Mouse (Mus musculus) gastrocnemius, postnatal 4 days (tissue): ENCODE results near the gene S1pr1. TPM values are rescaled to one million over a fixed set of nuclear protein-coding genes. Genes with fewer than 3 reads are reported as not detected.

Experiments used
- DNase-seq, 2 experiments: peaks; one replicate each; pipeline ENCODE4 v3.0.0; 2021 to 2022; ENCODE audit warnings: low spot score in 2 of 2, mixed read lengths in 2 of 2
- long read RNA-seq, 2 experiments: library from polyadenylated mRNA; stranded (forward); transcript quantifications; one replicate each; pipeline ENCODE4 v2.0.0; 2021
- total RNA-seq, 2 experiments: library from RNA; stranded (reverse); gene quantifications; 2 replicates each; pipeline ENCODE4 v1.2.3; 2021

The S1pr1 gene
- total RNA-seq: 10 to 100 TPM; 25.4 to 26.6 TPM
- long read RNA-seq, experiment 1, transcript S1pr1-201 (2 exons, 3,046 nt): major isoform, 12 of 18 reads
- long read RNA-seq, experiment 1, partial matches to known transcripts: 4 of 18 reads
- long read RNA-seq, experiment 1, other reads (novel, unspliced or antisense): 2 of 18 reads
- long read RNA-seq, experiment 2, transcript S1pr1-201 (2 exons, 3,046 nt): major isoform, 14 of 26 reads
- long read RNA-seq, experiment 2, partial matches to known transcripts: 0 of 26 reads
- long read RNA-seq, experiment 2, other reads (novel, unspliced or antisense): 12 of 26 reads

DNA sequence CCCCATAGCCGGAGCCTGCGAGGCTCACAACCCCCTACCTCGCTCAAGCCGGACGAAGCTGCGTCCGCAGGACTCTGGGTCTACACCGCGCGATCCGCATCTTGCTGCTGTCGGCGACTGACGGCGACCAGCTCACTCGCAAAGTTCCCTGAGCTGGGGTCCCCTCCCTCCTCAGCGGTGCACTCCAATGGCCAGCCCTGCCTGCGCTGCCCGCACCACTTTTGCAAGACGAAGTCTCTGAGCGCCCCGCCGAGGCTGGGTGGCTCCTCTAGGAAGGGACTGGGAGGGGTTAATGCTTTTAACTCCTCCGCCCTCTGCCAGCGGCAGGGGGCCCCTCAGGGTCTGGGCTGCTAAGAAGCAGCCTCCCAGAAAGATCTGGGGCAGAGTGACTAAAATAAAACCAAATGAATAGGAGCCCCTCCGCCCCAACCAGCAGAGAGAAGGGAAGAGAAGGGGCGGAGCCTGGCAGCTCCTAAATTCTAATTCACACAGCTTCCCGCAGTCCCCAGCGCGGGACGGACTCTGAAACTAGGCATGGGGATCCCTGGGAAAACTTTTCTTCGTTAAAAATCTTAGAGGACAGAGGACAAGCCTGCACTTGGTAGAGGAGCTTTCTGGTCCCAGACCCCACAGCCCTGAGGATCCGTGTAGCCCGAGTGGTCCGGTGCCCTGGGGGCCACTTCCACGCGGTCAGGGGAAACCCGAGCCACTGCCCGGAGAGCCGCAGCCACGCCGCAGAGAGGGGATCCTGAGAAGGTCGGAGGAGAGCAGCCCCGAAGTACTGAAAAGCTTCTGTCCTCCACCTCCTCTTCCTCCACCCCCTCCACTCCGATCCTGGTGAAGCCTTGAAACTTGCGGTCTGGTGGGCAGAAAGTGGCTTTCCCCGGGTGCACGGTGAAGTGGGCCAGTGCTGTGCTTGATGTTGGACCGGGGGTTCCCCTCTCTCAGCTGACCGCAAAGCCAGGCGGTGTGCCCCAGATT is at the start of gene S1pr1:
Gene S1pr1, minus strand, starts transcription at position 402 of the 981 bp plus-strand sequence.
- peak; percentile 29 to 74 for DNase-seq

DNA sequence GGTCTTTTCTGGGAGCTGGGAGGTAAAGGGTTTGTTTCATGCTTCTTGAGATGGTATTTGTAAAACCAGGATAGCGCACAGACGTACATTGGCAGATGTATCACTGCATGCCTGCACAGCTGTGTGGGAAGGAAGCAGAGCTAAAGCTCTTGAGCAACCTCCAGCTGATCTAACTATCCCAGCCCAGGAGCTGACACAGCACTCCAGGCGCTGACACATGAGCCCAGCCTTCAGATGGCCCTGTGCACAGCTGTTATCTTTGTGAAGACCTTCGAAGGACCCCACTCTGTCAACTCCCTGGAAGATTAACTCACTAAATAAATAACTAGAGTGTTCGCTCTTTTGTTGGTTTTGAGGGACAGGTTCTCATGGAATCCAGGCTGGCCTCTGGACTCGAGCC is 48.4 kb upstream of the S1pr1 start:
- no peak for DNase-seq

DNA sequence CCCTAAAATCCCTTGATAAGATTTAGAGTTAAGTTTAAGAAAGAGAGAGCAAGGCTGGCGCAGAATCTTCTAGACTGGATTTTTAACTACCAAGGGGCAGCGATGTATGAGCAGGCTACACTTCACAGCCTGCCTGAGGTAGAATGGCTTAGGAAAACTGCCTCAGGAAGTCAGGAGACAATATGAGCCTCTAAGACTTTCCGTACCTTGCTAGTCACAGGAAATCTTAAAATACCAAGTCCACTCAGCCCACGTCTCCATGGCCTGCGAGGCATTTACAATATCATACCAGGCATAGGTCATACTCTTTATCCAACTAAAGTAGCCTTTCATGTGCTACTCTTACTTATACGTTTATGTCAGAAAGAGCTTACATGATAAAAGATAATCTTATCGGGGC is 48.0 kb upstream of the S1pr1 start:
- DNase-seq: no peak

DNA sequence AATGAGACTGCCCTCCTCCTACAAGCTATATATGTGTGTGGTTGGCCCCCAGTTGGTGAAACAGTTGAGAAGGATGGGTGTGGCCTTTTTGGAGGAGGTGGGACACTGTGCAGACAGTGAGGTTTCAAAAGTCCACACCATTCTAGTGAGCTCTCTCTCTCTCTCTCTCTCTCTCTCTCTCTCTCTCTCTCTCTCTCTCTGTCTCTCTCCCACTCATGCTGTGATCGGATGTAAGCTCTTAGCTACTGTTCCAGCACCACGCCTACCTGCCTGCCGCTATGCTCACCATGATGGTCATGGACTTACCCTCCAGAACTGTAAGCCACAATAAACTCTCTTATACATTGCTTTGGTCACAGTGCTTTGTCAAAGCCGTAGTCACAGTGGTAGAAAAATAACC is 44.8 kb upstream of the S1pr1 start:
- DNase-seq: no peak

DNA sequence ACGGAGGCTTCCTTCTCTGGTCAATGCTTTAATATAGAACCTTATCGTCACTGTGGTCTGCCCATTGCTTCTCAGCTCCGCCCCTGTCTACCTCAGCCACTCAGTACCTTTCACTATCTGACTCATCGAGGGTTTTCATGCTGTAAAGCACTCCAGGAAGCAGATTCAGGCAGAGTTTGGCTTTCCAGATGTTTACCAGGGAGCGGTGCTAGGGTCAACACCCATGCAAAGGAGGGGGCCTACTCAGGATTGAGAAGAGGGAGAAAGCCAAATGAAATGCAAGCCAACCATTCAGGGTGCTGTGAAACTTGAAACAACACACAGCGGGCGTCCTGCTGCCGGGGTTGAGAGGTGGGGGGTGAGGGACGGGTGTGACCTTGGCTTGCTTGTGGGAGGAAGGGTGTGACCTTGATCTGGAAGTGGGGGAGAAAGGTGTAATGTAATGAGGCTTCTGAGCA is 43.6 kb upstream of the S1pr1 start:
- no peak for DNase-seq

DNA sequence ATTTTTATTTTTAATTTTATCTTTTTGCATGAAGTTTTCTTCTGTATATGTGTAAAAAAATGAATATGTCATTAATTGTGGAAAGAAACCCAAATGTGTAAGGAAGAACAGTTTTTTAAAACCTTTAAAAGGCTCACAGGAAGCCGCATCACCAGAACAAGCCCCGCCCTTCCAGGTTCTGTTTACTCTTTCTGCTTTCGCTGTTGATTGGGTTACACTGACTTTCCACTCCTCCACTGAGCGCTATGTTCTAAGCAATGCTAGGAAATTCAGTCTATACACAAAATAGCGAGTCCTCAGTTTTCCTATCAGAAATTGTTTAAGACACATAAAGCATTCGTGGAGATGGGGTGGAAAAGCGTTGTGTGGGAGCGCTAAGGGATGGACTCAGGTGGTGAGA is 39.6 kb upstream of the S1pr1 start:
- no peak for DNase-seq

DNA sequence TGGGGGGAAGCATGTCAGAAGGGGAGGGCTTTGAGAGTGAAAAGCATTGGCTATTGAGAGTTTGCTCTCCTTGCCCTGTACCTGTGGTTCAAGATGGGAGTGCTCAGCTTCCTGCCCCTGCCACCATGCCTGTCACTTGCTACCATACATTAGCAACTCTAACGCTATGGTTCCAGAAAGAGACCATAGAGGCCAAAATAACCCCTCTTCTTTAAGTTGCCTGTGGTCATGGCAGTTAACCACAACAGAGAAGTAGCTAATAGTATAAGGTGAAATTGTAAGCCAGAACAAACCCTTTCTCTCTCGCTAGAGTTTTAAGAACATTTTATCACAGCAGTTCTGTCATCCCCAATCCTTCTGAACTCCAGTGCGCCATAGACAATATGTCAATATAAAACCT is 35.5 kb upstream of the S1pr1 start:
- DNase-seq: no peak

DNA sequence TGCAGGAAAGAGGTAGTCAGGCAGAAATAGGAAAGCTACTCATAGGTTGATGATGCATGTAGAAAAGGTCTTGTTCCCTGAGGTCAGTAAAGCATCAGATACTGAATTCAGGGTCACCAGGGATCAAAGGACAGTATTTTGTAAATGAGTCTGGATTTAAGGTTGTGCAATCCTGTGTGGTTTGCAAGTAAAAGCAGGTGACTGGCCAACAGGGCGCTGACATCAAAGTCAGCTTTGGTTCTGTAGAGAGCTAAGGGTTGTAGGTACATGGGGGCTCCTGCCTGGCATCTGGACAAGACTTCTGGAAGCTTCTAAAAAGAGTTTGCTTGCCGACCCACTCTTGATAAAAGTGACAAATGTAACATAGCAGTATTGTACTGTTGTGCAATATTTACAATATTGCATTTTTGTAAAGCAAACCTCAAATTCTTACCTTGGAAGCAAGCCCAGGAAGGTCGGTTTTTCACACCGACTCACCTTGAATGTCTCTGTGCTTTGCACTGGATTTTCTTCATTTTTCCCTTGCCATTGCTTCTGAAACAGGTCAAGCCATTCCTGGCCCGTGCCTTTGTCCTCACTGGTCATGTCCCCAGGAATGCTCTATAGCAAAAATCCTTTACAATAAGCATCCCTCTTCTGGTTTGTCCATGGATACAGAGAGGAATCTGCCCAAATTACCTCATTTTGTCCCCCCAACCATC is 33.6 kb upstream of the S1pr1 start:
- DNase-seq: no peak

DNA sequence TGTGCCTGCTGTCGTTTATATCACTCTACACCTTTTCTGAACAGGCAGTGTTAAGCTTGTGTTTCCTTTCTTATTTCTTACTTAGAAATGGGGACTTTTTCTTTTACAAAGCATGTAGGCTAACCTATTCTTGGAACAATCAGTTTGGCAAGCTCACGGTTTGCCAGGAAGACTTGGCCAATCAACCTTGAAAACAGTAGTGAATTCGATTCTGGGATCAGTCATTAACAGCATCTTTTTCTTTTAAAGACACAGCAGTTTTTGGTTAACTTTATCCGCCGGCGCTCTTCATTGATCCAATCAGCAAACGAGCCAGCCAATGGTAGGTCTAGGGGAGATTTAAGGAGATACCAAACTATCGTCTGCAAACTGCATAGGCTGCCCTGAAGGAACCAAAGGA is 31.6 kb upstream of the S1pr1 start:
- no peak for DNase-seq

DNA sequence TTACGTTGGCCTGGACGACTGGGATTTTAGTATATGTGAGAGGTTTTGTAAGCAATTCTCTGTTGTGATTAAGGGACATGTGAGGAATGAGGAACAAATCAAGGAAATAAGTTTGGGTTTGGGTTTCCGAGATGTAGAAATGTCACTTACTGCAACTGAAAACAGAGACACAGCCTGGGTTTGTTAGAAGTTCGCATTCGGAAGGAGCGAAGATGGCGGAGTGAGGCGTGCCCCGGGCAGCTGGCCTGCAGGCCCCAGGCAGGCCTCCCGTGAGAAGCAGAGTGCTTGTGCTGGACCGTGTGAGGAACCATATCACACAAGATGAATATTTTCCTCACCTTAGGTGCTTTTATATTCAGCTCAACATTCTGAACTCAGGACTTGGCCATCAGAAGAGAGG is 30.2 kb upstream of the S1pr1 start:
- DNase-seq: no peak

DNA sequence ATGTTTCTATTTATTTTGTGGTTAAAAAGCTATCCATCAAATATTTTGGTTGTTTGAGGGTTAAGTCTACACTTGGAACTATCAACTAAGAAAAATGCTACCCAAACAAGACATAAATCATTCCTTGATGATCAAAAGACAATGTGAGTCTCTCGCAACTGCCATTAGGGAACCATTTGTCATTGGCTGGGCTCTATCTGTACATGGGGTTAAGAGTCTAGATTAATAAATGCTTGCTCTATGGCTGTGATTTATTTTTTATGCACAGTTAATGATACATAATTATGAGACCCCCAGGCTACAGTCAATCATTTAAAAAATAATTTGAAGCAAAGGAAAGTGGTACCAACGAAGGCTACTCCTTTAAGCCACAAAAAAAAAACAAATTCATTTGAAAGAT is 23.7 kb upstream of the S1pr1 start:
- no peak for DNase-seq

DNA sequence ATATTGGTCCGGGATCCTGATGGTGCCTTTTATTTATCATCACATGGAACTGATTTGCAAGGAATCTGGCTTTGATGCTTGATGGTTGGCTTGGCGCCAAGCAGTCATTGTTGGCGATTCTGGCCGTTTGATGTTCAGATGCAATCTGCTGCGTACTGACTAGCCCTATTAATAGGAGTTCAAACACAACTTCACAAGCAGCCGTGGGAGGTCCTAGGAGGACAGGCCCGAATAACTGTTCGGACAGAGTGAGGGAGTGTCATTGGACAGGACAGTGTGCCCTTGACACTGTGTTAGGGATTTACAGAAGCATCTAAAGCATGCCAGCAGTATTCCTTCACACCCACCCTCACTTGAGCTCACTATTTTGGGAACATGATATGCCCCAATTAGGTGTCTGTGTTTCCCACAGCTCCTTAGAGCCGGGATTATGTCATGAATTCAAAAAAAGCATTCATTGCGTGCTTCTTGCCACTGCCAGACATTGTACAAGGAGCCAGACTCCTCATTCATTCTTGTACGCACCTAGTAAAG is 23.0 kb upstream of the S1pr1 start:
- no peak for DNase-seq

DNA sequence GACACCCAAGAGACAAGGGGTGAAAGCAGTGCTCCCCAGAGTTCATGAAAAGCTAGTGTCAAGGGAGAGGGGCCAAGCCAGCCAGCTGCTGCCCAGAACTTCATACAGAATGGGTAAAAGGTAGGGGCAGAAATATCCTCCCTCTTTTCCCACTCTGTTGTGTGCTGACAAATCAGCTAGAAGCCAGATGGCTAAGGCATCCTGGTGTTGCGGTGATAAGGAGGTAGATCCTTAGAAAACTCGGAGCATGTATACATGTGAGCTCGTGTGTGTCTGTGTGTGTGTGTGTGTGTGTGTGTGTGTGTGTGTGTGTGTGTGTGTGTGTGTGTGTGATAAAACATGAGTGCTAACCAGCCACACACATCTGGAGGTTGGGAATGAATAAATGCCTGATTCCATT is 20.7 kb upstream of the S1pr1 start:
- DNase-seq: no peak

DNA sequence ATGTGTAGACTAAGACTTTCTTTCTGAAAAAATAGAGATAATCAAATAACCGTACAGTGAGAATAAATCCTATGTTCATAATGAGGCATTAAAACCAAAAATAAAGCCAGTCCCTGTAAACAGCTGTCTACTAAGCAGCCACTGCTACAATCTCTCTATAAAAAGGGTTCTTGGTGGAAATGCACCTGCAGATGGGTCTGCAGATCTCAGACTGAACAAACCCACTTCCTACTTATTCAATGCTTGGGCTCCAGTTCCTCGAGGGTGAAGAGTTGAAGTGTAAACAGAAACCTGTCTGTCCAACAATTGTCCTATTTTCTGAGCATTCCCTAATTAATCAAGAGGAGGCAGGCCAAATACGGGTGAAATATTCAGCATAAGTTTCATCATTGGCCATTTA is 20.0 kb upstream of the S1pr1 start:
- no peak for DNase-seq

DNA sequence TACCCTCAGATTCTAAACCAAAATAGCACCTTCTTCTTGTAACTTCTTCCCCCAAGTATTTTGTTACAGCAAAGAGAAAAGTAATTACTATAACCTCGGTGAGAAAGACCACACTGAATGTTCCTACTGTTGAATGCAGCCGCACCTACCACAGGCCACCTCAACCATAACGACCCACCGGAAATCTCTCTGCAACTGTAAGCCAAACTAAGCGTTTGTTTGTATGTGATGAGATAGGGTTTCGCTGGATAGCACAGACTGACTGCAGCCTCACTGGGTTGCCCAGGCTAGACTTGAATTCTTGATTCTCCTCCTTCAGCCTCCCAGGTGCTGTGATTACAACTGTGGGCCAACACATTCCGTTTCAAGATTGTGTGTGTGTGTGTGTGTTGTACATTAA is 15.5 kb upstream of the S1pr1 start:
- DNase-seq: no peak

DNA sequence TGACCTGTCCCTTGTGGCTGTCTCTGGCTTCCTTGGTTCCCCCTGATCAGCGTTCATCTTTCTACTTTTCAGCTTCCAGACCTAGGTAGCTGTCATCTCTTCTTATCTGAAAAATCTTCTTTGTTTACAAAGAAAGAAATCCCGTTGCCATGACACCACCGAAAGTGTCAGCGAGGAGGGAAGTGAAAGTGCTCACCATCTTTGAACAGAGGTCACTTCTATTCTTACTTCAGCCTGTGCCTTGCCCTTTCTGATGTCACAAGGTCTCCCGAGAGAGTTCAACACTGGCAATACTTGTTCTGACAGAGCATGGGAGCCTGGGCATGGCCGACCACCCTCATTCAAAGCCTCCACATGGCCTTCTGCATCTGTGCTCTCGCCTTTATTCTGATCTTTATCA is 14.3 kb upstream of the S1pr1 start:
- no peak for DNase-seq

DNA sequence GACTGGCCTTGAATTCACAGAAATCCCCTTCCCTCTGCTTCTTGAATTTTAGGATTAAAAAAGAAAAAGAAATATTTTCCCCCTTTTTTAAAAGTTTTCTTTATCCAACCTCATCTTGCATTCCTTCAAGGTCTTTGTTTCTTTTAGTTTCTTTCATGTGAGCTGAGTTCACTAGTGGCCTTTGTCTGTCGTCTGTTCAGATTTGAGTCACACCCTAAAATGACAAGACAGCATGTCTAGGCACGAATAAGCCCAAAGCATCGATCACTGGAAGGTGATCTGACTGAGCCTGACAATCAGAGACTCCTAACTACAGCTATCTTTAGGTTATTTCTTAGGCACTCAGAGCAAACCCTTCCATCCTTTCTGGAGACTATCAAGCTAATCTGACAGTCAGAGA is 13.3 kb upstream of the S1pr1 start:
- no peak for DNase-seq

DNA sequence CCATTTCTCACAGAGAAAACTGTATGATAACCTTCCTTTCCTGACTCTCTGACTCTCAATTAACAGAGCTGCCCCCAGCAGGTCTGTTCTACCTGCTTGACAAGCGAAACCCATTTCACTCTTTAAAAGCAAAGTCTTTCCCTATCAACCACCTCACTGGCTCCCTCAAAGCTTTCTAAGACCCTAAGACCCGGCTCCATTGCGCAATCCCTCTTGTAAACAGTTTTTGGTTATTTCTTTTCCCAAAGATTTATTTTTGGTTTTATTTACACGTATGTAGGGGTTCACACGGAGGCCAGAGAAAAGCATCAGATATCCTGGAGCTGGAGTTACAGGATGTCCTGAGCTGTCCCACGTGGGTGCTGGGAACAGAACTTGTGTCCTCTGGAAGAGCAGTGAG is 4.0 kb upstream of the S1pr1 start:
- DNase-seq: no peak

DNA sequence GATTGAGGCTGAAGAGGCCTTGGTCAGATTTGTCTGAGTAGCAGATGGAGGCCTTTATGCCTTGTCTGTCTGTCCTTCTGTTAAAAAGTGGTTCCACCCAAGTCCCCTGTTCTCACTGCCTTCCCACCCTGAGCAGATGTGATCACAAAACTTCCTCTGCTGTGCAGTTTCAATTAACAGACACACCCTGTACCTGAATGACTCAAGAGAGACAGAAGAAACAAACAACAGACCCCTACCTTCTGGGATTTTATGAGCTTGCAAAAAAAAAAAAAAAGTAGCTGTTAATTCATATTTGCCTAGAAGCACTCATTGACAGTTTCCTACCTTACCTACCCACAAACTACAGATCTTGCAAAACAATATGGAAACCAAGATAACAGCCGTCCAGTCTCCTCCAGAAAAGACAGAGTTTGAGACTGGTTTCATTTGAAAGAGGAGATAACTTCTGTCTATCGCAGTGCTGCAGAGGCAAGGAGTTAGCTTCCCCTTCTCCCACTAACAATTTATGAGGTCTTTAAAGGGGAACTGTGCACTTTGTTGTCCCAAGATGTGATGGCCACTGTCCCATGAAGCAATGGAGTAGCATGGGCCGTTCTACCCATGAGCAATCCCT is 1.1 kb upstream of the S1pr1 start:
- no peak for DNase-seq

DNA sequence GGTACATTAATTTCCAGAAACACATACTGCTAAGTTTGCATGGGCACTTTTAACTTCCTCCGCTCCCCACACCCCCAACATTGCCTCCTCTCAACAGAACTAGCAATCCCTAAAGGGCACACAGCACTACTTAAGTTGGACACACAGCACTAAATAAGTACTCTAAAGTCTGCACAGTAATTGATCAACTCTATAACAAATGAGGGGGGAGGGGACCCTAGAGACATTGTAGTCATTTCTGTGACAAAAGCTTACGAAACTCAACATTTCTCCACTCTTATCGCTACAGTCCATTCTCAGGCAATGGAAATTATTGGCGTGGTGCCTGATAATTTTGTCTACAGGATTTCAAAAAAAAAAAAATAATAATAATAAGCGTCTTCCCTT is 830 bp downstream of the S1pr1 start:
- DNase-seq: no peak

DNA sequence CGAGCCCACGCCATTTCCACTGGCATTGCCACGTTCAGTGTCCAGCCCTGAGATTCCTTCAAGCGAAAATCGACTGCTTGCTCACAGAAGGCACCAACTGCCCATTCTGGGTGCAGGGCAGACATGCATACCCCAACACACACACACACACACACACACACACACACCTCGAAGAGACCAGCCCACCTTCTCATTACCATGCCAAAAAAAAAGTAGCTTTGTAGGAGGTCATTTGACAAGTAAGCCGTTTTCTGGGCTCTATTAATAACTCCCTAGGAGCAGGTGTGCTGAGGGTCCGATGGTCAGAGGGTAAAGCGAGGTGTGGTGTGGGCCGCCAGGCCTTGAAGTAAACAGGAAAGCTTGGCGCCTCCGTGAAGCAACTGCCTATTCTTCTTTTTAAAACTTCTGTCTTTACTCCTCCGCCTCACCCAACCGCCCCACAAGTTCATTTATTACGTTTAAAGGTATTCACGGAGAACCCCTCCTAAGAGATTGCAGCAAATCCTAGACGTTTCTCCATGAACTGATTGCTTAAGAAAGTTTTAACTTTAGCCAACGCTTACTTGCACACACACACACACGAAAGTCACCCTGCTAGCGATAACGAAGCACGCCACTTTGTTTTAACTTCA is 1.3 kb downstream of the S1pr1 start:
- DNase-seq: no peak
